Mouse (Mus musculus) liver, embryonic 15.5 days (tissue): Measurements from ENCODE around the gene Alyref2. TPM values are rescaled to one million over a fixed set of nuclear protein-coding genes. Genes with fewer than 3 reads are reported as not detected.

Experiments
- ATAC-seq: fragments of 200-750 bp; cut with Nextera tagmentation; 2 replicates; pipeline ENCODE4 v1.8.0; 2017; ENCODE audit warnings: moderate number of reproducible peaks, mild to moderate bottlenecking, moderate library complexity; ENCODE audit not compliant: insufficient read depth
- H3K27ac ChIP-seq: fragments of 300-500 bp; sonication (generic); replicated peaks from 2 replicates; pipeline ENCODE4 v1.5.1; 2015; ENCODE audit warnings: mild to moderate bottlenecking, inconsistent platforms
- H3K27me3 ChIP-seq: fragments of 300-500 bp; sonication (generic); 2 replicates; pipeline ENCODE4 v1.6.1; 2015; ENCODE audit warnings: mild to moderate bottlenecking, inconsistent platforms
- H3K36me3 ChIP-seq: fragments of 300-500 bp; sonication (generic); replicated peaks from 2 replicates; pipeline ENCODE4 v1.6.1; 2015; ENCODE audit warnings: moderate library complexity, mild to moderate bottlenecking, inconsistent platforms
- H3K4me1 ChIP-seq: fragments of 300-500 bp; sonication (generic); replicated peaks from 2 replicates; pipeline ENCODE4 v1.6.1; 2015; ENCODE audit warnings: inconsistent platforms
- H3K4me2 ChIP-seq: fragments of 300-500 bp; sonication (generic); 2 replicates; pipeline ENCODE4 v1.6.1; 2015; ENCODE audit warnings: moderate library complexity, mild to moderate bottlenecking, inconsistent platforms
- H3K4me3 ChIP-seq: fragments of 300-500 bp; sonication (generic); replicated peaks from 2 replicates; pipeline ENCODE4 v1.5.1; 2015; ENCODE audit warnings: mild to moderate bottlenecking, inconsistent platforms
- H3K9ac ChIP-seq: fragments of 300-500 bp; sonication (generic); 2 replicates; pipeline ENCODE4 v1.6.1; 2015; ENCODE audit warnings: moderate library complexity, mild to moderate bottlenecking, inconsistent platforms
- H3K9me3 ChIP-seq: fragments of 300-500 bp; sonication (generic); replicated peaks from 2 replicates; pipeline ENCODE4 v1.6.1; 2016; ENCODE audit warnings: inconsistent platforms
- WGBS: fragments of 180-500 bp; shearing (Covaris S2); methylation state at CpG from one replicate; pipeline ENCODE4 v1.1.7; 2015; ENCODE audit warnings: mixed read lengths; ENCODE audit not compliant: insufficient replicate concordance; 5-methylcytosine and 5-hydroxymethylcytosine counted together
- polyA plus RNA-seq: library from polyadenylated mRNA; unstranded; fragments of >200 nt; fragmentation: Nextera tagmentation; extraction: Ambion mirVana; gene quantifications from 2 replicates; pipeline ENCODE4 v1.2.1, GENCODE M21; 2015

Alyref2 gene
- polyA plus RNA-seq, 1 experiment from 2014 or later = 3.5 TPM

GRCm38 (mm10) chr1:171535194-171535593 lies 31.9 kb downstream of the Alyref2 start, which contains the start of gene Itln1:
TSS of gene Itln1 (minus strand) at chr1:171535294.
- Histone ChIP-seq H3K9me3 (0 out of 2 replicates have a peak, but pooled peaks cover 3% of the 10 kb centered on the region), H3K36me3 (no peaks in the 10 kb centered on the region), H3K4me2 (no peak within 1 kb of the TSS), H3K4me3 (no peak within 1 kb of the TSS), H3K4me1 (no peaks in the 10 kb centered on the region), H3K27me3 (no peaks in the 10 kb centered on the region), H3K27ac (no peak within 1 kb of the TSS), H3K9ac (no peak within 1 kb of the TSS)
- ATAC-seq = no peak
- WGBS = 62% methylated on average over 1 of the region's 1 CpGs

GRCm38 (mm10) chr1:171540694-171541093 lies 37.4 kb downstream of the Alyref2 start:
- no peaks in the 10 kb centered on the region for H3K36me3 ChIP-seq
- WGBS = 41% methylated on average over 1 of the region's 1 CpGs
- ATAC-seq = no peak

GRCm38 (mm10) chr1:171551326-171551725 lies 48.0 kb downstream of the Alyref2 start:
- no peak overlapping the region for H3K9ac ChIP-seq
- WGBS = 27% methylated on average over 7 of the region's 7 CpGs
- ATAC-seq = no peak
- no peak overlapping the region for H3K27ac ChIP-seq
- no peaks in the 10 kb centered on the region for H3K4me1 ChIP-seq
- H3K27me3 ChIP-seq = no peaks in the 10 kb centered on the region
- no peak overlapping the region for H3K4me2 ChIP-seq
- no peaks in the 10 kb centered on the region for H3K36me3 ChIP-seq
- H3K9me3 ChIP-seq = no peaks in the 10 kb centered on the region
- no peak overlapping the region for H3K4me3 ChIP-seq

More at GRCm38 (mm10) chr1:171540694-171541093, 37.4 kb downstream of the Alyref2 start:
- H3K4me1 ChIP-seq = no peaks in the 10 kb centered on the region
- no peaks in the 10 kb centered on the region for H3K27me3 ChIP-seq
- H3K4me3 ChIP-seq = no peak overlapping the region
- H3K4me2 ChIP-seq = no peak overlapping the region
- H3K9me3 ChIP-seq = 0 out of 2 replicates have a peak, but pooled peaks cover 3% of the 10 kb centered on the region
- H3K9ac ChIP-seq = no peak overlapping the region
- H3K27ac ChIP-seq = no peak overlapping the region

GRCm38 (mm10) chr1:171552230-171552629 lies 49.0 kb downstream of the Alyref2 start:
- Histone ChIP-seq H3K4me3 (no peak overlapping the region), H3K36me3 (no peaks in the 10 kb centered on the region), H3K9me3 (no peaks in the 10 kb centered on the region), H3K27ac (no peak overlapping the region), H3K4me1 (no peaks in the 10 kb centered on the region), H3K4me2 (no peak overlapping the region), H3K9ac (no peak overlapping the region), H3K27me3 (no peaks in the 10 kb centered on the region)
- no peak for ATAC-seq
- WGBS = 55% methylated on average over 2 of the region's 2 CpGs

GRCm38 (mm10) chr1:171553359-171554341 lies 50.4 kb downstream of the Alyref2 start:
- no peaks in the 10 kb centered on the region for H3K27me3 ChIP-seq
- no peak for ATAC-seq

More at GRCm38 (mm10) chr1:171553359-171554341, 50.4 kb downstream of the Alyref2 start:
- H3K9me3 ChIP-seq = no peaks in the 10 kb centered on the region
- no peak overlapping the region for H3K9ac ChIP-seq
- no peaks in the 10 kb centered on the region for H3K36me3 ChIP-seq
- no peak overlapping the region for H3K4me2 ChIP-seq
- 65% methylated on average over 11 of the region's 11 CpGs for WGBS
- no peak overlapping the region for H3K27ac ChIP-seq
- H3K4me1 ChIP-seq = no peaks in the 10 kb centered on the region
- H3K4me3 ChIP-seq = no peak overlapping the region

Other genes with a start within 250 kb of the Alyref2 start
- 21.9 and 23.5 TPM in 2 replicates for gene B4galt3, start 233.2 kb upstream of the Alyref2 start, polyA plus RNA-seq
- gene Ppox, start 222.3 kb upstream of the Alyref2 start, polyA plus RNA-seq = 214 and 226 TPM in 2 replicates
- 24.9 and 28.5 TPM in 2 replicates for gene Usp21, start 215.5 kb upstream of the Alyref2 start, polyA plus RNA-seq
- 40.6 and 41.4 TPM in 2 replicates for gene Ufc1, start 208.5 kb upstream of the Alyref2 start, polyA plus RNA-seq
- gene Dedd, start 174.3 kb upstream of the Alyref2 start, polyA plus RNA-seq = 18.6 and 20.1 TPM in 2 replicates
- 33.1 and 39.1 TPM in 2 replicates for gene Nit1, start 157.8 kb upstream of the Alyref2 start, polyA plus RNA-seq
- gene Pfdn2, start 157.8 kb upstream of the Alyref2 start, polyA plus RNA-seq = 32.8 and 37.5 TPM in 2 replicates
- 0.21 and 0.33 TPM in 2 replicates for gene Klhdc9, start 142.7 kb upstream of the Alyref2 start, polyA plus RNA-seq
- gene Nectin4, start 133.4 kb upstream of the Alyref2 start, polyA plus RNA-seq = 0.07 and 0.18 TPM in 2 replicates
- gene Arhgap30, start 114.5 kb upstream of the Alyref2 start, polyA plus RNA-seq = 5.0 and 5.3 TPM in 2 replicates
- gene Usf1, start 92.2 kb upstream of the Alyref2 start, polyA plus RNA-seq = 18.6 and 21.3 TPM in 2 replicates
- gene Tstd1, start 84.6 kb upstream of the Alyref2 start, polyA plus RNA-seq = 2.1 and 2.5 TPM in 2 replicates
- 29.7 and 32.8 TPM in 2 replicates for gene F11r, start 65.9 kb upstream of the Alyref2 start, polyA plus RNA-seq
- not detected in 2 replicates for gene Itln1, start 31.8 kb downstream of the Alyref2 start, polyA plus RNA-seq
- 0.38 and 0.59 TPM in 2 replicates for gene Cd244a, start 55.7 kb downstream of the Alyref2 start, polyA plus RNA-seq
- 1.2 and 1.3 TPM in 2 replicates for gene Ly9, start 103.9 kb downstream of the Alyref2 start, polyA plus RNA-seq
- 0.69 and 1.1 TPM in 2 replicates for gene Slamf7, start 149.6 kb downstream of the Alyref2 start, polyA plus RNA-seq
- gene Cd48, start 178.5 kb downstream of the Alyref2 start, polyA plus RNA-seq = 11.6 and 11.8 TPM in 2 replicates